Mouse (Mus musculus) forebrain, embryonic 14.5 days (tissue): ENCODE measurements around the gene Smyd2. TPM values are rescaled to one million over a fixed set of nuclear protein-coding genes. Genes with fewer than 3 reads are reported as not detected.

ENCODE experiments used
- ATAC-seq: fragments of 200-750 bp; cut with Nextera tagmentation; 2 replicates; pipeline ENCODE4 v1.8.0; 2017; ENCODE audit warnings: mild to moderate bottlenecking, moderate library complexity
- DNase-seq: peaks from one replicate; pipeline ENCODE4 v3.0.0-alpha.2; 2015; ENCODE audit warnings: low spot score
- H3K27ac ChIP-seq: fragments of 300-500 bp; sonication (generic); 2 replicates; pipeline ENCODE4 v1.5.1; 2014; ENCODE audit warnings: low read depth, mild to moderate bottlenecking, control low read depth, low read length, moderate library complexity
- H3K27me3 ChIP-seq: fragments of 300-500 bp; sonication (generic); replicated peaks from 2 replicates; pipeline ENCODE4 v1.6.1; 2014; ENCODE audit warnings: low read length, control low read depth, mixed read lengths; ENCODE audit not compliant: control insufficient read depth, insufficient read depth
- H3K36me3 ChIP-seq: fragments of 300-500 bp; sonication (generic); 2 replicates; pipeline ENCODE4 v1.6.1; 2014; ENCODE audit warnings: low read length, control low read depth; ENCODE audit not compliant: control insufficient read depth, insufficient read depth
- H3K4me1 ChIP-seq: fragments of 300-500 bp; sonication (generic); 2 replicates; pipeline ENCODE4 v1.6.1; 2014; ENCODE audit warnings: antibody characterized with exemption, low read length, control low read depth; ENCODE audit not compliant: control insufficient read depth, insufficient read depth
- H3K4me2 ChIP-seq: fragments of 300-500 bp; sonication (generic); 2 replicates; pipeline ENCODE4 v1.6.1; 2014; ENCODE audit warnings: mild to moderate bottlenecking, control low read depth, low read length
- H3K4me3 ChIP-seq: fragments of 300-500 bp; sonication (generic); 2 replicates; pipeline ENCODE4 v1.5.1; 2014; ENCODE audit warnings: low read depth, low read length, control low read depth
- H3K9ac ChIP-seq: fragments of 300-500 bp; sonication (generic); 2 replicates; pipeline ENCODE4 v1.6.1; 2014; ENCODE audit warnings: mild to moderate bottlenecking, low read length, control low read depth, moderate library complexity
- H3K9me3 ChIP-seq: fragments of 300-500 bp; sonication (generic); replicated peaks from 2 replicates; pipeline ENCODE4 v1.6.1; 2016; ENCODE audit warnings: low read length, control low read depth, mixed read lengths; ENCODE audit not compliant: control insufficient read depth
- WGBS: fragments of 180-500 bp; shearing (Covaris S2); extraction: QIAGEN DNeasy Blood & Tissue Kit; methylation state at CpG from one replicate; pipeline ENCODE4 v1.1.7; 2014; 5-methylcytosine and 5-hydroxymethylcytosine counted together
- polyA plus RNA-seq: library from polyadenylated mRNA; unstranded; fragments of >200 nt; fragmentation: Nextera tagmentation; extraction: Ambion mirVana; gene quantifications from 2 replicates; pipeline ENCODE4 v1.2.1, GENCODE M21; 2014

Smyd2 gene
- polyA plus RNA-seq, 1 experiment from 2014 or later: 63.9 TPM

DNA sequence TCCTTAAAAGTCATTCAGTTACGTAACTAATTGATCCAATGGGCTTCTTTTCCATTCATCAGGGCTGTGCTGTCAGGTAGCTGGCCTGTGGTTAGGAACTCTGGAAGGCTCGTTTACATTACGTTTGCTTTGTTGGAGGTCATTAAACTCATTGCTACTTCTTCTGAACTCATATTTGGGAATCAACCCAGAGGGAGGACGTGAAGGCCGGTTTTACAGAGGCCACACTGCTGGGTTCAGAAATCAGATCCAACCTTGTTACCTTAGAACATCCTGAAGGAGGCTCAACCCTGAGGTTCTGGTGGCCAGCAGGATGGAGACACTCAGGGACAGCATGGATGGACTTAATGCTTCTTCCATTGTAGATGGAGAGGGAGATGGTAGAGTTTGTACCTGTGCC, 70.1 kb downstream of the Smyd2 start:
- no peaks in the 10 kb centered on the region for H3K27me3 ChIP-seq
- H3K27ac ChIP-seq: no peak overlapping the region
- 75% methylated on average over 5 of the region's 5 CpGs for WGBS
- H3K9ac ChIP-seq: no peak overlapping the region
- no peak overlapping the region for H3K4me3 ChIP-seq
- H3K4me2 ChIP-seq: no peak overlapping the region
- no peaks in the 10 kb centered on the region for H3K9me3 ChIP-seq
- no peaks in the 10 kb centered on the region for H3K36me3 ChIP-seq
- DNase-seq: no peak
- H3K4me1 ChIP-seq: no peaks in the 10 kb centered on the region
- ATAC-seq: no peak

DNA sequence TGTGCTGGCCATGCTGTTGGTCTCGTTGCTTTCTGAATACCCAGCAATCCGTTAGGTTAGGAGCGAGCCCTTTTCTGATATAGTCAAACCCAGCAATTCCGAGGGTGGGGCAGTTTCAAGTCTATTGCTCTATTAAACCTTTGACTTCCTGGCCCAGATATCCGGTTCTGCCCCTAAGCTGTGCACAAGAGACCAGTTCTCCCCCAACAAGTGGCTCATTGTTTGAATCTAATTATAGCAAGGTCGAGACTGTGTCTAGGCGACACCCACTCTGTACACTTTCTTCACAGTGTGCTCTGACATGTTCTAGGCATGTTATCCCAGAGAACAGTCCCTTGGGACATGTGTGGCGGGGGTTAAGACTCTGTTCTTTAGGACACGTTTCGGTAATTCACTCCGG, 72.6 kb downstream of the Smyd2 start:
- H3K9ac ChIP-seq: no peak overlapping the region
- H3K36me3 ChIP-seq: no peaks in the 10 kb centered on the region
- no peak for ATAC-seq
- 77% methylated on average over 11 of the region's 11 CpGs for WGBS
- no peak overlapping the region for H3K4me2 ChIP-seq
- no peaks in the 10 kb centered on the region for H3K9me3 ChIP-seq
- H3K27me3 ChIP-seq: no peaks in the 10 kb centered on the region
- DNase-seq: no peak
- no peaks in the 10 kb centered on the region for H3K4me1 ChIP-seq
- H3K4me3 ChIP-seq: no peak overlapping the region
- no peak overlapping the region for H3K27ac ChIP-seq

GRCm38 (mm10) chr1:189846319-189846718, 75.8 kb downstream of the Smyd2 start:
- Histone ChIP-seq H3K36me3 (no peaks in the 10 kb centered on the region), H3K9ac (no peak overlapping the region), H3K9me3 (no peaks in the 10 kb centered on the region), H3K4me1 (no peaks in the 10 kb centered on the region), H3K27me3 (no peaks in the 10 kb centered on the region), H3K27ac (no peak overlapping the region), H3K4me3 (no peak overlapping the region), H3K4me2 (no peak overlapping the region)
- no peak for ATAC-seq
- 87% methylated on average over 2 of the region's 2 CpGs for WGBS
- DNase-seq: no peak

DNA sequence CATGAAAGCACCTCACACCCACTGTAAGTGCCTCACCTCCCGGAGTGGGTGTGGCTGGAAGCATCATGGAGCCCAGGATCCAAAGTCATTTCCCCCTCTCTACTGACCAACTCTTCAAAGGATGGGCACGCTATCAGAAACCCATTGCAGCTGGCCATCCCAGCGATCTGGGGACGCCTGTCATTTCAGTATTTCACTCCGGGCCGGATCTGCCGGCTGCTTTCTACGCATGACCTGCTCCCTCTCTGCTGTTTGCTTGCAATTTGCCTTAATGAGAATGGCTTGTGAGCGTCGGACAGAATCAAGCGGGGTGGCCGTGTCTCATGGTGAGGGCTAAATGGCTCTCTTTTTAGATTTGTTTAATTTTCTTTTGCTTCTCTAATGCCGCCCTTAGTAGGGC, 88.0 kb downstream of the Smyd2 start:
- 53% methylated on average over 13 of the region's 13 CpGs for WGBS
- DNase-seq (no peak), ATAC-seq (no peak)
- Histone ChIP-seq H3K36me3 (no peaks in the 10 kb centered on the region), H3K4me2 (no peak overlapping the region), H3K9ac (no peak overlapping the region), H3K4me3 (no peak overlapping the region), H3K27me3 (no peaks in the 10 kb centered on the region), H3K9me3 (no peaks in the 10 kb centered on the region), H3K4me1 (0 out of 2 replicates have a peak, but pooled peaks cover 3% of the 10 kb centered on the region), H3K27ac (no peak overlapping the region)

DNA sequence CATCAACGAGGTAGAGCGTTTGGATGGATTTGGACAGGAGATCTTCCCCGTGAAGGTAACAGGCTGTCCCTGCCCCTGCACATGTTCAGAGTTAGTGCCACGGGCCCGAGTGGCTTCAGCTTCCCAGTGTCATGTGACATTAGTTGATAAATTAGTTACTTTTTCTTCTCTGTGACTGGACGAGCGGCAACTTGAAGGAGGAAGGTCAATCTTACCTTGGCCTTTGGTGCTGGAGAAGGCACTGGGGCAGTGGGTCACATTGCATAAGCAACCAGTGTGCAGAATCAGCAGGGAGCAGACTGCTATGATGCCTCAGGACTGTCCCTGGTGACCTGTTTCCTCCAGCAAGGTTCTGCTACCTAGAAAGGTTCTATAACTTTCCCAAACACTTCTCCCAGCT, 88.8 kb downstream of the Smyd2 start:
- H3K27ac ChIP-seq: no peak overlapping the region
- no peaks in the 10 kb centered on the region for H3K27me3 ChIP-seq
- no peaks in the 10 kb centered on the region for H3K9me3 ChIP-seq
- ATAC-seq (no peak), DNase-seq (no peak)
- no peak overlapping the region for H3K4me3 ChIP-seq
- H3K4me1 ChIP-seq: 0 out of 2 replicates have a peak, but pooled peaks cover 3% of the 10 kb centered on the region
- H3K4me2 ChIP-seq: no peak overlapping the region
- H3K9ac ChIP-seq: no peak overlapping the region
- no peaks in the 10 kb centered on the region for H3K36me3 ChIP-seq
- WGBS: 92% methylated on average over 7 of the region's 7 CpGs

- 12% methylated on average over 12 of the region's 12 CpGs for WGBS
- peak; percentile 7 for DNase-seq
Measured at GRCm38 (mm10) chr1:189830797-189831232, 91.3 kb downstream of the Smyd2 start.

More at GRCm38 (mm10) chr1:189830797-189831232, 91.3 kb downstream of the Smyd2 start:
- H3K4me1 ChIP-seq: 0 out of 2 replicates have a peak, but pooled peaks cover 3% of the 10 kb centered on the region
- H3K4me2 ChIP-seq: no peak overlapping the region
- no peaks in the 10 kb centered on the region for H3K27me3 ChIP-seq
- 0 out of 2 replicates have a peak, but pooled peaks have one; percentile 44 for ATAC-seq
- H3K9ac ChIP-seq: no peak overlapping the region
- H3K27ac ChIP-seq: no peak overlapping the region
- H3K4me3 ChIP-seq: no peak overlapping the region
- H3K36me3 ChIP-seq: no peaks in the 10 kb centered on the region
- H3K9me3 ChIP-seq: no peaks in the 10 kb centered on the region

Other genes starting within 250 kb of the Smyd2 start
- 43.6 and 50.5 TPM in 2 replicates for gene Cenpf, start 234.3 kb downstream of the Smyd2 start, polyA plus RNA-seq
- gene Ptpn14, start 194.1 kb downstream of the Smyd2 start, polyA plus RNA-seq: 1.1 and 1.7 TPM in 2 replicates
- 10.2 and 12.8 TPM in 2 replicates for gene Prox1, start 248.4 kb upstream of the Smyd2 start, polyA plus RNA-seq